Mouse (Mus musculus) bone marrow, adult 2 months (tissue): ENCODE results near the gene B830017H08Rik. TPM values are rescaled to one million over a fixed set of nuclear protein-coding genes. Genes with fewer than 3 reads are reported as not detected.

Source experiments
- H3K27ac ChIP-seq: fragments of 200-500 bp; 2 replicates; pipeline ENCODE4 v1.5.1; 2012; ENCODE audit warnings: low read depth, mild to moderate bottlenecking, control low read depth, inconsistent platforms, low read length; ENCODE audit not compliant: control insufficient read depth, poor library complexity, insufficient read depth
- H3K4me1 ChIP-seq: fragments of 200-500 bp; 2 replicates; pipeline ENCODE4 v1.6.1; 2011; ENCODE audit warnings: low read length; ENCODE audit not compliant: control insufficient read depth, insufficient read depth
- H3K4me3 ChIP-seq: fragments of 200-500 bp; replicated peaks from 2 replicates; pipeline ENCODE3; 2011; ENCODE audit warnings: mild to moderate bottlenecking, low read depth, low read length, control low read depth; ENCODE audit not compliant: control insufficient read depth
- CTCF ChIP-seq: fragments of 200-500 bp; IDR thresholded peaks from 2 replicates; pipeline ENCODE4 v1.5.1; 2011; ENCODE audit warnings: low read length, control low read depth; ENCODE audit not compliant: control insufficient read depth, insufficient read depth
- POLR2A ChIP-seq: fragments of 200-500 bp; IDR thresholded peaks from 2 replicates; pipeline ENCODE4 v1.6.1; 2011; ENCODE audit warnings: low read depth, mild to moderate bottlenecking, control low read depth, low read length, borderline replicate concordance; ENCODE audit not compliant: control insufficient read depth
- WGBS: fragments of 180-500 bp; shearing (Covaris S2); methylation state at CpG from one replicate; pipeline ENCODE4 v1.1.7; 2018; 5-methylcytosine and 5-hydroxymethylcytosine counted together
- polyA plus RNA-seq: library from polyadenylated mRNA; stranded (reverse); fragments of >200 nt; gene quantifications from 2 replicates; pipeline ENCODE4 v1.2.4, GENCODE M21; 2011; ENCODE audit warnings: low replicate concordance; ENCODE audit not compliant: missing spikeins, insufficient read depth, insufficient read length

The B830017H08Rik gene
- polyA plus RNA-seq, 1 experiment: not detected

DNA sequence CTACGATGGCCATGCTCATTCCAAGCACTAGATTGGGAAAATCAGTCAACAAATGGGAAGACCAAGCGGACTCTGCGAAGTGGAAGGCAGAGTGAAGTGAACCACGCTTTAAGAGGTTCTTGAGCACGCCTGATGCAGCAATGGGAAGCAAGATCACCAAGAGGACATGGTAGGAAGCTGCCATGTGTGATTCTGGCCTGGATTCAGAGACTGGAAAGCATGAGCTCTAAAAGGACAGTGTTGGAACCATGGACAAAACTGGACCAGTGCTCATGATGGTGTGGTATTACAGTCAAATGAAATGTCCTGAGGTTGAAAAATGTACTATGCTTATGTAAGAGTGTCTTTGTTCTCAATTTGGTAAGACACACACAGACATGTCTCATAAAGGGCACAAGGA is 18.4 kb downstream of the B830017H08Rik start:
- WGBS: 95% methylated on average over 5 of the region's 5 CpGs

DNA sequence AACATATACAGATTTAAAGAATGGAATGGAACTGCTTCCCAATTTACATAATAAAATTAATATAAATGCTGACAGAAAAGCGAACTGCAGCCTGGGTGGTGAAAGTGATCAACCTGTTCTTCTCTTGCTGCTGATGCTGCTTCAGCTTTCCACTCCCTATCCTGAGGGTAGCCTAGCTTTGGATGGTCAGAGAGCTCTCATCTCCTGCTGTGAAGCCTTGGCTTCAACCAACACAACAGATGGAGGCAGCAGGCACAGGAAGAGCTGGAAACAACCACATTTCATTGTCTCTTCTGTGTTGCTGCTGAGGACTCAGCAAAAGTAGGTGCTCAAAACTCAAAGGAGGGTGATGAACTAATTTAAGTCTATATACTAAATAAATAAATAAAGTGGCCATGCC is 18.9 kb downstream of the B830017H08Rik start:
- Histone ChIP-seq H3K4me3 (no peak overlapping the region), H3K4me1 (no peaks in the 10 kb centered on the region), H3K27ac (no peak overlapping the region)
- TF ChIP-seq POLR2A (no peak), CTCF (no peak)
- WGBS: 86% methylated on average over 1 of the region's 1 CpGs

More for the DNA sequence above, 18.4 kb downstream of the B830017H08Rik start:
- Histone ChIP-seq H3K27ac (no peak overlapping the region), H3K4me3 (no peak overlapping the region), H3K4me1 (no peaks in the 10 kb centered on the region)
- TF ChIP-seq POLR2A: no peak
- TF ChIP-seq CTCF: no peak

DNA sequence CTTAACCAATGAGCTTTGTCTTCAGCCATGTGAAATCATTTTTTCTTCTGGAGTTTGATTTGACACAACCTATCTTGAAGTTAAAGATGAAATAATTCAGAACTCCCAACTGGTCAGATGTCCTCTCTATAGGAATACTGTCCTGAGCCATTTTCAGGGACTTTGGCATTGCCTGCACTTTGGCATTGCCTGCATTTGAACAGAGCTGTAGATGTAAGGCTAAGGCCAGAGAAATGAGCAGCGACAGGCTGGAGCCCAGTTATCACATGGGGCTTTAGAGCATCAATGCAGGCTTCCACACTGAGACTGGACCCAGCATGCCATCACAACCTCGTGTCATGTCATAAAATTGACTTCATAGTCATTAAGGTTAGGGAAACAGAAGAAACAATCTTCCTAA is 20.3 kb downstream of the B830017H08Rik start:
- H3K4me3 ChIP-seq: no peak overlapping the region
- H3K4me1 ChIP-seq: no peaks in the 10 kb centered on the region
- TF ChIP-seq POLR2A (no peak), CTCF (no peak)
- no peak overlapping the region for H3K27ac ChIP-seq
- 81% methylated on average over 2 of the region's 2 CpGs for WGBS

DNA sequence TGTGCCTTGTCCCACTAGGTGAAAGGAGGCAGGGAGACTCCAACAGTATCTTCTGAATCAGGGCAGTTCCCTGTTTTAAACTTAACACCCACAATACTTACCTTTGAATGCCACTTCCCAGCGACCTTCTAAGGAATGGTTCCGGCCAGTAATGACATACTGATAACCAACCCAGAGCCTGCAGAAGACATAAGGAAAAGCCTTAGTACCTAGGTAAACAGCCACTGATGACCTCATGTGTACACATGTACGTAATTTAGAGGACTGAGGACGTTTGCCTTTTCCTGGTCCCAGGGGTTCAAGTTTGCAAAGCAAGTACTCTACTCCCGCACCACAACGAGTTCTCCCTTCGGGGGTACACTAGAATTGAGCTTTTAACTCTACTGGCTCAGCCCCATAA is 24.2 kb downstream of the B830017H08Rik start:
- Histone ChIP-seq H3K4me3 (no peak overlapping the region), H3K27ac (no peak overlapping the region), H3K4me1 (no peaks in the 10 kb centered on the region)
- TF ChIP-seq POLR2A (no peak), CTCF (no peak)
- WGBS: 90% methylated on average over 7 of the region's 7 CpGs

DNA sequence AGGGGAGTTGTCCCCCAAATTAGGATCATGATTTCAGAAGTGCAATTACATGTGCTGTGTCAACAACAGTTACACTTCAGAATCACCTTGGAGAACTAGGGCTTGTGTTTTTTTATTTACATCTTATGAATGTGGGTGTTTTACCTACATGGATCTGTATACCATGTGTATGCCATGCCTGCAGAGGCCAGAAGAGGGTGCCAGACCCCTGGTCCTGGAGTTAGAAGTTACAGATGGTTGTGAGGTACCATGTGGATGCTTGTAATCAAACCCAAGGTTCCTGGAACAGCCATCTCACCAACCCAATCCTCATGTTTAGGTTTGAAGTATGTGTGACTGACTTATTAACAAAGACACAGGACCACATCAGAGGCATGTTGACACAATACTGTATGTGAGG is 25.7 kb downstream of the B830017H08Rik start:
- Histone ChIP-seq H3K27ac (no peak overlapping the region), H3K4me3 (no peak overlapping the region)
- no peak for TF ChIP-seq POLR2A
- peak; percentile 61 for TF ChIP-seq CTCF

DNA sequence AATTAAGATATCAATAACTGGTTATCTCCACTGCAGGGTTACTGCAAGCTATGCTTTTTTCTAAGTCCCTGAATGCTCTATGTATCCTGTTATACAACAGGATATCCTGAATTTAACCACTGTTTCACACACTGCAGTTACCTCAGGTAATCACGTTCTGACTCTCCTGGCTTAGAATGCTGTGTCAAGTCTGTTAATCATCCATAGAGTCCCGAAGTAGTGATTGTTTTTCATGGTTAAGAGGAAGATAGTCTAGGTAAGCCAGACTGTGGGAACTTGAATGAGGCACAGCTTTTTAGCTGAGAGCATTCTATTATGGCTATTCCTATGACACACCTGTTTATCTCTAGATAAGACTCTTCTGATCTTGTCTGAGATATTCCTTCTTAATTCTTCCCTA is 32.4 kb downstream of the B830017H08Rik start:
- Histone ChIP-seq H3K4me3 (no peak overlapping the region), H3K4me1 (peaks cover 2% of the 10 kb centered on the region), H3K27ac (no peak overlapping the region)
- WGBS: 12% methylated on average over 2 of the region's 2 CpGs
- no peak for TF ChIP-seq POLR2A
- no peak for TF ChIP-seq CTCF

More for the DNA sequence above, 25.7 kb downstream of the B830017H08Rik start:
- H3K4me1 ChIP-seq: no peaks in the 10 kb centered on the region

DNA sequence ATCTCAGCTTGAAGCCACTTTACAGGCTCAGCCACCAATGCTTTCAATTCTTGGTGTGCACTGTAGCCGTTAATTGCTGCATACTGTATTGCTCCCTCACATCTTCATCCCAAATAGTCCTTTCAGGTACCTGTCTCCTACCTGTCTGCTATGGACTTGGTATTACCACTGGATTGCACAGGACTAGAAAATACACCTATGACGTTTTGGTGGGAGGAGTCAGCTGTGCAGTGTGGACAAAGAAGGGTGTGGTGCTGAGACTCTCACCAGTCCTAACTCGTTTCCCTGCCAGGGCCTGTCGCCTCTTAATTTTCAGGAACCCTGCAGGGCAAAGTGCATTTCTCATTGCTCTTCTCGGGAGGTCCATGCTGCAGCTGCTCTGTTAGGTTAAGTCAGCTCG is 32.8 kb downstream of the B830017H08Rik start:
- Histone ChIP-seq H3K4me1 (peaks cover 2% of the 10 kb centered on the region), H3K4me3 (no peak overlapping the region), H3K27ac (no peak overlapping the region)
- WGBS: 66% methylated on average over 6 of the region's 6 CpGs
- no peak for TF ChIP-seq CTCF
- TF ChIP-seq POLR2A: no peak

DNA sequence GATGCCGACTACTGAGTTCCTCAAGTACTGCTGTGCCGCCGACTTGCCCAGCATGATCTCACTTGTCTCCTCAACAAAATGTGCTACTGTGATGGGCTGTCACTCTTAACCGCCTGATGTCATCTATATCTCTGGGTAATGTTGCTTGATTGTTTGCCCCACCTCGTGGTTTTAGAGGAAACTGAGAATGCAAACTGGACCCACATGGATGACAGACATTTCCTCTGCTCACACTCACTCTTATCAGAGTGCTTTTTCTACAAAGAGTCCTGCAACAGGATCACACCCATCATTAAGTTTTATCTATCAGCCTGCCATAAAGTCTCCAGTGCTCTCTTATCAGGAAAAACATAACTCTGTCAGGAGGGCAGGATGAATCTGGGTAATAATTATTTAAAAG is 38.3 kb downstream of the B830017H08Rik start:
- Histone ChIP-seq H3K27ac (no peak overlapping the region), H3K4me1 (no peaks in the 10 kb centered on the region; the same call in 1 of the 2 replicates), H3K4me3 (no peak overlapping the region)
- TF ChIP-seq POLR2A (no peak), CTCF (no peak)
- WGBS: 50% methylated on average over 5 of the region's 5 CpGs

DNA sequence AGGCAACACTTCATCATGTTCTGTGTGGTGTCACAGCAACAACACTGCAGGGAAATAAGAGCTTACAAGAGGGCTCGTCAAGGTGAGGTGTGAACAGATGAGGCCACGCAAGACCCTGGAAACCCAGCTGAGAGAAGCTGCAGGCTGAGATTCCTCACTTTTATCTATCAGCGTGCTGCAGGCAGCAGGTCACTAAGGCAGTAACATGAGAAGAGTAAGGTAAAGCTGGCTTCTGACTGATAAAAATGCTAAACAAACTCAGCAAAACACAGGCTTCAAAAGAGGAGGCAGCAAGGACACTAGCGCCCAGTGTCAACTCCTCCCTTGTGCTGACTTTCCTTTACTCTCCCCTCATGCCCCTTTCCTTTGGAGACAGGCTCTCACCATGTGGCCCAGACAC is 40.1 kb downstream of the B830017H08Rik start:
- TF ChIP-seq CTCF (no peak), POLR2A (no peak)
- H3K27ac ChIP-seq: no peak overlapping the region
- no peaks in the 10 kb centered on the region; the same call in 1 of the 2 replicates for H3K4me1 ChIP-seq
- 66% methylated on average over 4 of the region's 4 CpGs for WGBS
- no peak overlapping the region for H3K4me3 ChIP-seq
